Mouse (Mus musculus) embryonic facial prominence, embryonic 13.5 days (tissue): Measurements from ENCODE around the gene Fam107b. TPM values are rescaled to one million over a fixed set of nuclear protein-coding genes. Genes with fewer than 3 reads are reported as not detected.
"Not testable (repeated sequence)": the region's sequence is repeated elsewhere in the genome, so short reads cannot be mapped to it uniquely, and the experiment has no call there.

Source experiments
- ATAC-seq: fragments of 200-750 bp; cut with Nextera tagmentation; 2 replicates; pipeline ENCODE4 v1.8.0; 2017; ENCODE audit warnings: low read depth; ENCODE audit not compliant: insufficient number of reproducible peaks, insufficient read depth, low FRiP score, low TSS enrichment
- H3K27ac ChIP-seq: fragments of 300-500 bp; sonication (generic); 2 replicates; pipeline ENCODE4 v1.5.1; 2015; ENCODE audit warnings: moderate library complexity, mild to moderate bottlenecking, inconsistent platforms
- H3K27me3 ChIP-seq: fragments of 300-500 bp; sonication (generic); 2 replicates; pipeline ENCODE4 v1.6.1; 2015; ENCODE audit warnings: mild to moderate bottlenecking, inconsistent platforms
- H3K36me3 ChIP-seq: fragments of 300-500 bp; sonication (generic); 2 replicates; pipeline ENCODE4 v1.6.1; 2015; ENCODE audit warnings: mild to moderate bottlenecking, inconsistent platforms
- H3K4me1 ChIP-seq: fragments of 300-500 bp; sonication (generic); 2 replicates; pipeline ENCODE4 v1.6.1; 2015; ENCODE audit warnings: inconsistent platforms
- H3K4me2 ChIP-seq: fragments of 300-500 bp; sonication (generic); 2 replicates; pipeline ENCODE4 v1.6.1; 2015; ENCODE audit warnings: moderate library complexity, mild to moderate bottlenecking, inconsistent platforms
- H3K4me3 ChIP-seq: fragments of 300-500 bp; sonication (generic); 2 replicates; pipeline ENCODE4 v1.5.1; 2015; ENCODE audit warnings: mild to moderate bottlenecking, inconsistent platforms
- H3K9ac ChIP-seq: fragments of 300-500 bp; sonication (generic); 2 replicates; pipeline ENCODE4 v1.6.1; 2015; ENCODE audit warnings: mild to moderate bottlenecking, inconsistent platforms
- H3K9me3 ChIP-seq: fragments of 300-500 bp; sonication (generic); 2 replicates; pipeline ENCODE4 v1.6.1; 2016; ENCODE audit warnings: inconsistent platforms
- WGBS: fragments of 180-500 bp; shearing (Covaris S2); methylation state at CpG from one replicate; pipeline ENCODE4 v1.1.7; 2015; ENCODE audit warnings: mixed read lengths; 5-methylcytosine and 5-hydroxymethylcytosine counted together
- polyA plus RNA-seq: library from polyadenylated mRNA; unstranded; fragments of >200 nt; fragmentation: Nextera tagmentation; extraction: Ambion mirVana; gene quantifications from 2 replicates; pipeline ENCODE4 v1.2.1, GENCODE M21; 2015

The Fam107b gene
- polyA plus RNA-seq, 1 experiment from 2014 or later = 37.3 TPM

DNA sequence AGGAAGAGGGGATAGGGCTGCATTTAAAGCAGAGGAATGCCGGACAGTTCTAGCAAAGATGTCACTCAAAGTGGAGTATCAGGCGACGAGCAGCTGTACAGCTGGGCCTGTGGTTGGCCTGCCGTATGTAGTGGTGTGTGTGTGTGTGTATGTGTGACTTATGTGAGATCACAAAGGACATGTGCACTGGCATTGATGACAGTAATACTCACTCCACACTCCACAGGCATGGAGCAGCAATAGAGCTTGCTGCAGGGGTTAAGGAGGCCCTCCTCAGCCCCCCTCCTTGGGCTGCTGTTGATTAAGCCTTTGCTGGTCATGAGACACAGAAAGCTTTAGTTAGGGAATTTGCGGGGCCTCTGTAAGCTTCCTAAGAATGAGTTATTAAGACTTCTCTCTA is 147.0 kb downstream of the Fam107b start:
- no peak for ATAC-seq

DNA sequence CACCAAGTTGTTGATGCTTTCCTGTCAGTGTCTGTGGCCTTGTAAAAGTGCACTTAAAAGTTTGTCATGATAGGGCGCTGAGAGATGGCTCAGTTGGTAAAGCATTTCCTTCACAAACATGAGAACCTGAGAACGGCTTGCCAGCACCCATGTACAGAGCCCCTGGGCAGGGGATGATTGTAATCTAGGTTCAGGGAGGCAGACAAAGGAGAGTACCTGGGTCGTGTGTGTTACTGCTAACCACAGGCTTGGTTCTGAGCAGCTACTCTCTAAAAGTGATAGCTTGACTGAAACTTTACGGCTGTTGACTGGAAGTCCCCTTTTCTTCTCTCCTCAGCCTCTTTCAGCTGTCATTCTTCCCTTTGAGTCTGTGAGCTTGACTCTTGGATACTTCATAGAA is 147.6 kb downstream of the Fam107b start:
- Histone ChIP-seq H3K4me3 (no peak overlapping the region), H3K9ac (0 out of 2 replicates have a peak overlapping the region, but pooled peaks have one; percentile 21), H3K27me3 (no peaks in the 10 kb centered on the region), H3K4me1 (peaks cover 56% of the 10 kb centered on the region), H3K4me2 (no peak overlapping the region), H3K9me3 (no peaks in the 10 kb centered on the region), H3K36me3 (no peaks in the 10 kb centered on the region), H3K27ac (no peak overlapping the region)
- 62% methylated on average over 4 of the region's 4 CpGs for WGBS
- no peak for ATAC-seq

More for the DNA sequence above, 147.0 kb downstream of the Fam107b start:
- 0 out of 2 replicates have a peak overlapping the region, but pooled peaks have one; percentile 21 for H3K9ac ChIP-seq
- H3K4me2 ChIP-seq = no peak overlapping the region
- no peak overlapping the region for H3K4me3 ChIP-seq
- no peak overlapping the region for H3K27ac ChIP-seq
- 24% methylated on average over 5 of the region's 5 CpGs for WGBS
- H3K9me3 ChIP-seq = no peaks in the 10 kb centered on the region
- H3K27me3 ChIP-seq = no peaks in the 10 kb centered on the region
- peaks cover 56% of the 10 kb centered on the region for H3K4me1 ChIP-seq
- no peaks in the 10 kb centered on the region for H3K36me3 ChIP-seq

DNA sequence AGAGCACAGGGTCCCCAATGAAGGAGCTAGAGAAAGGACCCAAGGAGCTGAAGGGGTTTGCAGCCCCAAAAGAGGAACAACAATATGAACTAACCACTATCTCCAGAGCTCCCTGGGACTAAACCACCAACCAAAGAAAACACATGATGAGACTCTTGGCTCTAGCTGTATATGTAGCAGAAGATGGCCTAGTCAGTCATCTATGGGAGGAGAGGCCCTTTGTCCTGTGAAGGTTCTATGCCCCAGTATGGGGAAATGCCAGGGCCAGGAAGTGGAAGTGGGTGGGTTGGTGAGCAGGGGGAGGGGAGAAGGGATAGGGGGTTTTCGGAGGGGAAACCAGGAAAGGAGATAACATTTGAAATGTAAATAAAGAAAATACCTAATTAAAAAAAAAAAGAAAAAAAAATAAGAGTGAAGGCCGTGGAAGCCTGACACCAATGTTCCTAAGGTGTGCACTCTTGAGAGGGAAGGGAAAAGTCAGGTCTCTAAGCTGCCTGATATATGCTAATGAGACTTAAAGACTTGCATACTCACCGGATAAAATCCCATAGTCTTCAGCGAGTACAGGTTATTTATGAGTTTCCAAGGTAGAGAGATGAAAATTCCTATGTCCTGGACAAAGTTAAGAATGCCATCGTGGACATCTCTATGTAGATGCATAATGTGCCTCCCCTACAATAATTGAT is 149.3 kb downstream of the Fam107b start:
- not testable (repeated sequence) for H3K9ac ChIP-seq, H3K9me3 ChIP-seq, H3K4me3 ChIP-seq, H3K27me3 ChIP-seq, H3K36me3 ChIP-seq, H3K27ac ChIP-seq, ATAC-seq, H3K4me2 ChIP-seq
- peaks cover 51% of the 10 kb centered on the region for H3K4me1 ChIP-seq
- 85% methylated on average over 5 of the region's 5 CpGs for WGBS

DNA sequence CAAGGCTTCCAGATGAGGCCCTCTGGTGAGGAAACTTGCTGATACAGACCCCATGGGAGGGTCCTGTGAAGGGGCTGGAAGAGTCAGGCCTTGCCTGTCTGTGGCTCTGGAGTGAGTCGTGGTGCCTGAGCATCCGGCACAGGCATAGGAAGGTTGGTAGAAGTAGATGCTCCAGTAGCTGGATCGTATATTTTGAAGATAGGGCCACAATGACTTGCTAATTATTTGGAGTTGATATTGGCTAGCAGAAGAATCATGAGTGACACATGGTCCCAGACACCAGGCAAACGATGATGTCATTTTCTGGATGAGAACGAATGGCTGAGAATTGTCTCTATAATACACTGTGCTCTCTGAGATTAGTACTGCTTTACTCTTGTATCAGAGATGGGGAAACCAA is 150.8 kb downstream of the Fam107b start:
- no peak overlapping the region for H3K4me2 ChIP-seq
- H3K4me1 ChIP-seq = peaks cover 41% of the 10 kb centered on the region
- no peak overlapping the region for H3K27ac ChIP-seq
- H3K27me3 ChIP-seq = no peaks in the 10 kb centered on the region
- no peaks in the 10 kb centered on the region for H3K9me3 ChIP-seq
- no peaks in the 10 kb centered on the region for H3K36me3 ChIP-seq
- WGBS = 92% methylated on average over 5 of the region's 5 CpGs
- H3K4me3 ChIP-seq = no peak overlapping the region
- ATAC-seq = no peak
- H3K9ac ChIP-seq = no peak overlapping the region

DNA sequence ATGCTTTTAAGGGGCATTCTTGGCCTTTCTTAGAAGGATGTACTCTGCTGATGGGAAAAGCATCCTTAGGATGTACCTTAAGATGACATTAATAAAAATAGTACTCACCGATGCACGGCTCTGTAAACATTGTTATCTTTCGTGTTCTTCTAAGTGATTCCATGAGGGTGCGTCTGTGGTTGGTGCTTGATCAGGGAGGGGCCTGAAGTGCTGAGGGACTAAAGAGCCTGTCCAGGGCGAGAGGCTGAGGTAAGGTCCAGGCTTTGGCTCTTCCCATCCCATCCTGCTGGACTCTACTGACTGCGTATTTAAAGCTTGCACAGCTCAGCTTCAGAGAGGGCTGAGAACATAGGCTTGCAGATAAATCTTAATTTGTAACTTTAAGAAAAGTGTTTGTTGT is 151.7 kb downstream of the Fam107b start:
- no peak overlapping the region for H3K4me2 ChIP-seq
- WGBS = 83% methylated on average over 6 of the region's 6 CpGs
- H3K27ac ChIP-seq = no peak overlapping the region
- no peak overlapping the region for H3K4me3 ChIP-seq
- H3K4me1 ChIP-seq = peaks cover 41% of the 10 kb centered on the region
- H3K36me3 ChIP-seq = no peaks in the 10 kb centered on the region
- ATAC-seq = no peak
- H3K27me3 ChIP-seq = no peaks in the 10 kb centered on the region
- no peaks in the 10 kb centered on the region for H3K9me3 ChIP-seq
- no peak overlapping the region for H3K9ac ChIP-seq

DNA sequence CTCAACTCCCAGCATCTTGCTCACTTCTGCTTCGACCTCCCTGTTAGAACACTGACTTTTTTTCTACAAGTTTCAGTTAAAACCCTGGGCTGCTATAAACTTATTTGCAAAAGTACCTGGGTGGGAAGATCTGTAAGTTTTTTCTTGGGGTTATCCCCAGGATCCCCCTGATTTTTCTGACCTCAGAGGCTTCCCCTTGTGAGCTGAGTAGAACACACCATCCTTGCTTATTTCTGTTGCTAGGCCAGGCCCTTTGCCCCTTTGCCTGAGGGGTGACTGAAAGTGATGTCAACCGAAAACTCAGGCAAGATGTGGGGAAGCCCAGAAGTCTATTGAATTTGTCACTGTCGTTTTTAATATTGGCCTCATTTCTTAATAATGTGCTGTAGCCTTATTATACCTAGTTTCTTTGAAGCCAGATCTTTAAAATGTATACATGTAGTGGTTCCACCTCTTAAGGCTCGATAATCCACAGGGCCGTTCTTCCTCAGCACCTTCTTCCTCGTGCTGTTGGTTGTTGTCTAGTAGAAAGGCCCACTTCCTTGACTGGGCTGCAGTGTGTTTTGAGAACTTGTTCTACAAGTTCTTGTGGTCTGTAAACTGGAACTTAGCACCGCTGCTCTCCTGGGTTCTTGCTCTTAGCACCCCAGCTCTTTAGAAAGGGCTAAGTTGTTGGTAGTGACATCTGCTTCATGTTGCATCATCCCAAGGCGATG is 153.3 kb downstream of the Fam107b start:
- Histone ChIP-seq H3K4me2 (no peak overlapping the region), H3K4me1 (peaks cover 30% of the 10 kb centered on the region), H3K9ac (no peak overlapping the region), H3K4me3 (no peak overlapping the region), H3K9me3 (no peaks in the 10 kb centered on the region), H3K27me3 (no peaks in the 10 kb centered on the region), H3K27ac (no peak overlapping the region), H3K36me3 (no peaks in the 10 kb centered on the region)
- no peak for ATAC-seq
- 77% methylated on average over 8 of the region's 8 CpGs for WGBS

DNA sequence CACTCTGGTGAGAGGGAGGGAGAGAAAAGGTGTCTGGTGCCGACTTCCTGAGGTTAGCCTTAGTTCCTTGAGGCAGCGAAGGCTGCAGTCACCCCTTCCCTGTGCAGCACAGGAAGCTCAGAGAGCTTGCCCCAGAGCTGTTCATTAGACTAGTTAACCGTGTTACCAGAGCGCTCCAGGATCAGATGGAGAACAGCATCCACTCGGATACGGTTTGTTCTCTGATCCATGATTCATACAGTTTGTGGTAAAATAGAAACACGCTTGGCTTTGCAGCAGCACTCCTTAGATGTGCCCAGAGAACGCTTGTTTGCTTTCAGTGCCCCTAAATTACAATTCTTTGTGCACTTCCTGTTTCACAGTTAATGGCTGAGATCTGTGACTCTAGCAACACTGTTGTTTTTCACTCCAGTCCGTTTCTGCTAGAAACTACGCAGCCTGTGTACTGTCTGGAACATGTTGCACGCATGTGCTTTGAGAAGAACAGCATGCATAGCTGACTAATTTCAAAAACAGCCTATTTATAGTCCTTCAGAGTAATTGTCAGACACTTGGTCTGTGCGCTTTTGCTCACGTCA is 156.3 kb downstream of the Fam107b start:
- ATAC-seq = no peak
- H3K9ac ChIP-seq = peak overlapping the region; percentile 52; the same call in 1 of the 2 replicates
- H3K4me3 ChIP-seq = no peak overlapping the region
- peak overlapping the region; percentile 50 for H3K4me2 ChIP-seq
- WGBS = 32% methylated on average over 13 of the region's 13 CpGs
- no peaks in the 10 kb centered on the region for H3K9me3 ChIP-seq
- H3K27me3 ChIP-seq = no peaks in the 10 kb centered on the region
- H3K27ac ChIP-seq = peak overlapping the region; percentile 82
- no peaks in the 10 kb centered on the region for H3K36me3 ChIP-seq
- H3K4me1 ChIP-seq = peaks cover 42% of the 10 kb centered on the region

DNA sequence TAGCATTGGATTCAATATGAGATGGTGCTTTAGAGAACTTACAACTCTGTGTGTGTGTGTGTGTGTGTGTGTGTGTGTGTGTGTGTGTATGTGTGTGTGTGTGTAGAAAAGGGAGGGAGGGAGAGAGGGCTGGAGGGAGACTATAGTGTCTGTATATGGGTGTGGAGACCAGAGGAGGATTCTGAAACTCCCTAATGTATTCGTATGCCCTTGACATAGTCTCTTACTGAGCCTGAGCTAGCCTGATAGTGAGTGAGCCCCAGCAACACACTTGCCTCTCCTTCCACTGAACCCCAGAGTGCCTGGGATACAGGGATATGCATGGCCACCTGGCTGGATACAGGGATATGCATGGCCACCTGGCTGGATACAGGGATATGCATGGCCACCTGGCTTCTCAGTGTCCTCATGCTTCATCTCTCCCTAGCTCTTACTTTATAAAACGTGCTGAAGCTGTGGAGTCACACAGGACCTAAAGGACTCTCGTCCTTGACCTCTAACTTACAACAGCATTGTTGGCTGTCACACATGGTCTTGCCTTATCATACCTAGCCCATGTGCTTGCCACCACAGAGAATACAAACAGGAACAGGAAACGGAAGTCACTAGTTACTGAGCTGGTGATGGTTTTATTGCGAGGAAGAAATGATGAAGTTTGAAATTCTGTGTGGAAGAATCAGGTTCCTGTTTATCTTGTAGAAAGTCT is 157.1 kb downstream of the Fam107b start:
- Histone ChIP-seq H3K4me2 (peak overlapping the region; percentile 50; the same call in 1 of the 2 replicates), H3K27me3 (no peaks in the 10 kb centered on the region), H3K9me3 (no peaks in the 10 kb centered on the region), H3K4me3 (no peak overlapping the region), H3K4me1 (peaks cover 38% of the 10 kb centered on the region), H3K9ac (no peak overlapping the region), H3K36me3 (no peaks in the 10 kb centered on the region), H3K27ac (peak overlapping the region; percentile 82)
- WGBS = 83% methylated on average over 5 of the region's 5 CpGs
- no peak for ATAC-seq

DNA sequence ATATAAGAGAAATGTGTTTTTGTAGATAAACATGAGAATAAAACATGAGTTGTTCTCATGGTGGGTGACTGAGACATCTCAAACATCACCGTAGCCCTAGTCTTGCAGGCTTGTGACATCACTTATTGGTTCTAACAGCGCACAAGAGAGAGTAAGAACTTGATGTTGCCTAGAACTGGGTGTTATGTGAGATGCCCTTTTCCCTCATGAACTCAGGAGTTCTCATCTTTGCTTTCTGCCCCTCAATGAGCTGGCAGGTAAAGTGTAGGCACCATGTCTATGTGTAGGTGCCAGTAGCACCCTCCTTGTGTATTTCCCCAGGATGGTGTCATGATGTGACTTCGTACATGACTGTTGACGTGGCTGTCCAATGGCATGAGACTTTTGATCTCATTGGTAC is 157.8 kb downstream of the Fam107b start:
- ATAC-seq = no peak
- Histone ChIP-seq H3K9me3 (no peaks in the 10 kb centered on the region), H3K27ac (no peak overlapping the region), H3K4me2 (no peak overlapping the region), H3K36me3 (no peaks in the 10 kb centered on the region), H3K27me3 (no peaks in the 10 kb centered on the region), H3K9ac (no peak overlapping the region), H3K4me1 (peaks cover 43% of the 10 kb centered on the region), H3K4me3 (no peak overlapping the region)
- 98% methylated on average over 4 of the region's 4 CpGs for WGBS

DNA sequence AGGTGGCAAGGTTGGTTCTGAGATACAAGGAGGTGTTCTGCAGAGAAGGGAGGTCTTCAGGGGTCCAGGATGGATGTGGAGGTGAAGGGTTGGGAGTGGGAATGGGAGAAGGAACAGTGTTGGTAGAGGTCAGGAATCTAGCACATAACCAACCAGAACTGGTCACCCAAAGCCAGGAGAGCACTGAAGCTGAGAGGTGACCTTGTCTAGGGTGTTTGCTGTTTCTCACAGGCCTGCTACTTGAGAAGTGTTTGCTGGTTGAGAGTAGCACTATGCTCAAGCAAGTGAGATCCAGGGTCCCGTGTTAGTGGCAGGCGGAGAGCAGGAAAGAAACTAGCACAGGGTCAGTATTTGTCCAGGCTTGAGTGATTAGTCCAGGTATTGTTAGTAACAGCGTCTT is 159.3 kb downstream of the Fam107b start:
- WGBS = 84% methylated on average over 3 of the region's 3 CpGs

DNA sequence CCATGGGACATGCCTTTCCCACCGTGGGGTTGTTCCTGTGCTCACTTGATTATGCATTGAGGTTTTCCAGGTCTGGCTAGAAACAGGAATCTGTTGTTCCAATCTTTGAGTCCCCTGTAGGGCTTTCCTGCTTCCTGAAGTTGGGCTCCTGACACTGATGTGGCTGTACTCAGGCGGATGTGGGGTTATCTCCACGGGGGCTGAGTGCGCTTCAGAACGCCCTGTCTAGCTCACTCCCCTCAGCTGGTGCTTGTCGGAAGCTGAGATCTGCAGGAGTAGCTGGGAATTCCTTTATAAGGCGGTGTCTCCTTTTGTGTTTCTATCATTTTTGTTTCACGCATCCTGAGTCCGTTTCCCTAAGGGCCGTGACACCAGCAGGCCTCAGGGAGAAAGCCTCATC is 160.5 kb downstream of the Fam107b start:
- Histone ChIP-seq H3K4me3 (no peak overlapping the region), H3K4me1 (peaks cover 40% of the 10 kb centered on the region), H3K9ac (no peak overlapping the region), H3K27ac (no peak overlapping the region), H3K27me3 (no peaks in the 10 kb centered on the region), H3K4me2 (peak overlapping the region; percentile 14; the same call in 1 of the 2 replicates), H3K36me3 (no peaks in the 10 kb centered on the region), H3K9me3 (no peaks in the 10 kb centered on the region)
- 42% methylated on average over 10 of the region's 10 CpGs for WGBS
- ATAC-seq = no peak

More for the DNA sequence above, 159.3 kb downstream of the Fam107b start:
- Histone ChIP-seq H3K27me3 (no peaks in the 10 kb centered on the region), H3K4me1 (peaks cover 39% of the 10 kb centered on the region), H3K27ac (no peak overlapping the region), H3K4me2 (no peak overlapping the region), H3K4me3 (no peak overlapping the region), H3K9ac (no peak overlapping the region), H3K36me3 (no peaks in the 10 kb centered on the region), H3K9me3 (no peaks in the 10 kb centered on the region)
- no peak for ATAC-seq
